28 mouse cellular contexts compared by ENCODE assay signal in the genomic region with DNA sequence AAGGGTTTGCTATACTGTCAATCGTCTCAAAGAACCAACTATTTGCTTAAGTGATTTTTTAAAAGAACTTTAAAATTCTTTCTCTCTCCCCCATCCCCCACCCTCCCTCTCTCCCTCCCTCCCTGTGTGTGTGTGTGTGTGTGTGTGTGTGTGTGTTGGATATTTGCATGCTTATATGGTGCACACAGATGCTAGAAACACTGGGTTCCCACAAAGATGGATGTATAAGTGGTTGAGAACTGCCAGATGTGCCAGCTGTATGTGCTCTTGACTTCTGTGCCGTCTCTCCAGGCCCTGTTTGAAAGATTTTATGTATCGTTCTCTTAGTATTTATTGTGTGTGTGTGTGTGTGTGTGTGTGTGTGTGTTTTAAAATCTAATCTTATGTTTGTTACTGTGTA. TPM values are rescaled to one million over a fixed set of nuclear protein-coding genes. Genes with fewer than 3 reads are reported as not detected.
DNase-seq lines count a peak whose midpoint lies in the region; ATAC-seq and TF ChIP-seq lines count a peak whose summit lies in the region.
"Had no signal": no experiment of that assay in that cellular context is flagged by ENCODE, and none has a peak within 500 bp of the region (broad histone marks: within the 10 kb centered on the region; RNA-seq: fewer than 3 reads in every experiment).

No protein-coding gene starts in this region.

- peak; percentile 40; the same call in 1 of the 2 replicates for ATAC-seq in midbrain, embryonic 11.5 days (ENCODE audit: low FRiP score)
- peak; percentile 42 for ATAC-seq in forebrain, postnatal 0 days
- peak; percentile 18; the same call in 1 of the 2 replicates for ATAC-seq in hindbrain, postnatal 0 days
- peak; percentile 45; the same call in 1 of the 2 replicates for ATAC-seq in midbrain, postnatal 0 days (ENCODE audit: low FRiP score)
- ATAC-seq: intestine, embryonic 15.5 days had no signal

- H3K4me1 ChIP-seq in midbrain, embryonic 11.5 days (ENCODE audit: control insufficient read depth, insufficient read depth, low read length), result peaks cover 3% of the 10 kb centered on the region; the same call in 1 of the 2 replicates
- H3K4me1 ChIP-seq in midbrain, embryonic 10.5 days, result peaks cover 13% of the 10 kb centered on the region
- peaks cover 14% of the 10 kb centered on the region; the same call in 1 of the 2 replicates for H3K4me1 ChIP-seq in forebrain, postnatal 0 days (ENCODE audit: insufficient read depth)
- 0 out of 2 replicates have a peak, but pooled peaks cover 4% of the 10 kb centered on the region for H3K4me1 ChIP-seq in hindbrain, postnatal 0 days (ENCODE audit: insufficient read depth, low read length)
- peaks cover 9% of the 10 kb centered on the region for H3K4me1 ChIP-seq in midbrain, postnatal 0 days (ENCODE audit: insufficient read depth, low read length)
- H3K4me1 ChIP-seq: embryonic facial prominence, embryonic 15.5 days; intestine, embryonic 15.5 days had no signal

- no peak overlapping the region for H3K27ac ChIP-seq in midbrain, embryonic 11.5 days (ENCODE audit: low read depth, low read length)
- no peak overlapping the region for H3K27ac ChIP-seq in midbrain, embryonic 10.5 days (replicated peaks)
- peak overlapping the region; percentile 79 for H3K27ac ChIP-seq in forebrain, postnatal 0 days (ENCODE audit: low read depth, low read length)
- H3K27ac ChIP-seq in hindbrain, postnatal 0 days, result peak overlapping the region; percentile 22; the same call in 1 of the 2 replicates
- H3K27ac ChIP-seq in midbrain, postnatal 0 days (ENCODE audit: low read depth, low read length), result peak overlapping the region; percentile 60
- H3K27ac ChIP-seq: embryonic facial prominence, embryonic 15.5 days; intestine, embryonic 15.5 days had no signal

- no peak for TF ChIP-seq CTCF in forebrain, postnatal 0 days (IDR thresholded peaks at IDR 0.05; ENCODE audit: low read depth)
- TF ChIP-seq CTCF in hindbrain, postnatal 0 days (IDR thresholded peaks at IDR 0.05; ENCODE audit: low read depth), result no peak
- TF ChIP-seq CTCF in midbrain, postnatal 0 days (IDR thresholded peaks at IDR 0.05), result no peak

- peak; percentile 85 for DNase-seq in midbrain, embryonic 11.5 days (ENCODE audit: low spot score, missing footprints)
- DNase-seq in midbrain, embryonic 10.5 days (ENCODE audit: low spot score), result no peak
- peak; percentile 14 for DNase-seq in forebrain, postnatal 0 days
- DNase-seq in hindbrain, postnatal 0 days (ENCODE audit: low spot score), result no peak
- no peak for DNase-seq in midbrain, postnatal 0 days (ENCODE audit: low spot score)
- DNase-seq in left cerebral cortex, postnatal 25 days (ENCODE audit: low spot score in 2 of 2), result no peak
- DNase-seq in c-Kit-positive CD71-positive TER-119-positive erythroid progenitor cells, embryonic 14.5 days (ENCODE audit: low spot score), result no peak
- DNase-seq in cerebellum, postnatal 4 days (ENCODE audit: low spot score in 2 of 2), result no peak
- DNase-seq: adrenal gland, adult 8-10 months; cerebellum, adult 8-10 months; cerebellum, postnatal 36 days; gastrocnemius, postnatal 14 days; heart, postnatal 4 days; kidney, adult 8-10 months; kidney, postnatal 10 days; lung, postnatal 4 days; thymus, postnatal 25 days had no signal

- WGBS in midbrain, embryonic 11.5 days, result 71% methylated on average over 3 of the region's 3 CpGs
- 75% methylated on average over 3 of the region's 3 CpGs for WGBS in midbrain, embryonic 10.5 days
- 61% methylated on average over 3 of the region's 3 CpGs for WGBS in forebrain, postnatal 0 days
- 67% methylated on average over 3 of the region's 3 CpGs for WGBS in hindbrain, postnatal 0 days
- 58% methylated on average over 3 of the region's 3 CpGs for WGBS in midbrain, postnatal 0 days

- no peaks in the 10 kb centered on the region for H3K36me3 ChIP-seq in midbrain, embryonic 11.5 days (ENCODE audit: control insufficient read depth, insufficient read depth, low read length)
- no peaks in the 10 kb centered on the region for H3K36me3 ChIP-seq in midbrain, embryonic 10.5 days
- no peaks in the 10 kb centered on the region for H3K36me3 ChIP-seq in forebrain, postnatal 0 days (ENCODE audit: insufficient read depth)
- no peaks in the 10 kb centered on the region for H3K36me3 ChIP-seq in hindbrain, postnatal 0 days (ENCODE audit: insufficient read depth, low read length)
- H3K36me3 ChIP-seq in midbrain, postnatal 0 days (ENCODE audit: insufficient read depth, low read length), result no peaks in the 10 kb centered on the region
- H3K36me3 ChIP-seq: embryonic facial prominence, embryonic 15.5 days; intestine, embryonic 15.5 days had no signal

- H3K9me3 ChIP-seq in midbrain, embryonic 11.5 days (ENCODE audit: control insufficient read depth, low read length), result no peaks in the 10 kb centered on the region
- no peaks in the 10 kb centered on the region for H3K9me3 ChIP-seq in midbrain, embryonic 10.5 days (replicated peaks)
- no peaks in the 10 kb centered on the region for H3K9me3 ChIP-seq in forebrain, postnatal 0 days (ENCODE audit: low read length)
- H3K9me3 ChIP-seq in hindbrain, postnatal 0 days (ENCODE audit: low read length), result no peaks in the 10 kb centered on the region
- H3K9me3 ChIP-seq in midbrain, postnatal 0 days (ENCODE audit: low read length), result no peaks in the 10 kb centered on the region
- H3K9me3 ChIP-seq: embryonic facial prominence, embryonic 15.5 days; intestine, embryonic 15.5 days had no signal

- intact Hi-C loops in left cerebral cortex, postnatal 25 days (cut with DNase I), result no loop called here

- no peak overlapping the region for H3K4me3 ChIP-seq in midbrain, embryonic 11.5 days (ENCODE audit: low read depth, low read length)
- H3K4me3 ChIP-seq in midbrain, embryonic 10.5 days, result no peak overlapping the region
- no peak overlapping the region for H3K4me3 ChIP-seq in forebrain, postnatal 0 days (ENCODE audit: low read depth, low read length)
- no peak overlapping the region for H3K4me3 ChIP-seq in hindbrain, postnatal 0 days (ENCODE audit: low read length)
- H3K4me3 ChIP-seq in midbrain, postnatal 0 days (ENCODE audit: low read depth, low read length), result no peak overlapping the region
- H3K4me3 ChIP-seq: embryonic facial prominence, embryonic 15.5 days; intestine, embryonic 15.5 days had no signal

- no peak overlapping the region for H3K9ac ChIP-seq in midbrain, embryonic 11.5 days (ENCODE audit: low read length)
- no peak overlapping the region for H3K9ac ChIP-seq in forebrain, postnatal 0 days
- H3K9ac ChIP-seq in hindbrain, postnatal 0 days (replicated peaks; ENCODE audit: low read length), result no peak overlapping the region
- no peak overlapping the region for H3K9ac ChIP-seq in midbrain, postnatal 0 days (replicated peaks; ENCODE audit: low read length, poor library complexity, severe bottlenecking)
- H3K9ac ChIP-seq: embryonic facial prominence, embryonic 15.5 days; intestine, embryonic 15.5 days had no signal

- H3K4me2 ChIP-seq in midbrain, embryonic 11.5 days, result no peak overlapping the region
- H3K4me2 ChIP-seq in forebrain, postnatal 0 days (ENCODE audit: low read depth), result no peak overlapping the region; the same call in 1 of the 2 replicates
- no peak overlapping the region for H3K4me2 ChIP-seq in hindbrain, postnatal 0 days (ENCODE audit: low read depth, low read length)
- H3K4me2 ChIP-seq in midbrain, postnatal 0 days (ENCODE audit: low read depth, low read length, poor library complexity, severe bottlenecking), result no peak overlapping the region
- H3K4me2 ChIP-seq: embryonic facial prominence, embryonic 15.5 days; intestine, embryonic 15.5 days had no signal

- no peaks in the 10 kb centered on the region for H3K27me3 ChIP-seq in midbrain, embryonic 11.5 days (ENCODE audit: control insufficient read depth, insufficient read depth, low read length)
- H3K27me3 ChIP-seq in midbrain, embryonic 10.5 days (ENCODE audit: low read depth, poor library complexity, severe bottlenecking), result no peaks in the 10 kb centered on the region
- H3K27me3 ChIP-seq in forebrain, postnatal 0 days (ENCODE audit: insufficient read depth, low read length), result no peaks in the 10 kb centered on the region
- no peaks in the 10 kb centered on the region for H3K27me3 ChIP-seq in hindbrain, postnatal 0 days (ENCODE audit: insufficient read depth, low read length)
- no peaks in the 10 kb centered on the region for H3K27me3 ChIP-seq in midbrain, postnatal 0 days (ENCODE audit: insufficient read depth, low read length)
- H3K27me3 ChIP-seq: embryonic facial prominence, embryonic 15.5 days; intestine, embryonic 15.5 days had no signal

RNA-seq across cellular contexts. Expression of gene Dhrs2, which starts 17.3 kb away (rescaled TPM):
- polyA plus RNA-seq in midbrain, embryonic 11.5 days (2014; fragmentation: Nextera tagmentation; extraction: Ambion mirVana), result not detected in 2 replicates
- polyA plus RNA-seq in midbrain, embryonic 10.5 days (2016; fragmentation: Nextera tagmentation; extraction: Ambion mirVana), result 0.16 TPM in 1 of 2 replicates, not detected in the other
- 0.31 and 0.67 TPM in 2 replicates for total RNA-seq in forebrain, postnatal 0 days (2014; rRNA removed)
- polyA plus RNA-seq in forebrain, postnatal 0 days (2015; fragmentation: Nextera tagmentation; extraction: Ambion mirVana), result 0.30 and 0.57 TPM in 2 replicates
- total RNA-seq in hindbrain, postnatal 0 days (2014; rRNA removed), result 1.7 TPM in 1 of 2 replicates, not detected in the other
- polyA plus RNA-seq in hindbrain, postnatal 0 days (2015; fragmentation: Nextera tagmentation; extraction: Ambion mirVana), result 1.6 and 2.0 TPM in 2 replicates
- 2.0 TPM in 1 of 2 replicates, not detected in the other for total RNA-seq in midbrain, postnatal 0 days (2014; rRNA removed)
- 0.56 and 0.86 TPM in 2 replicates for polyA plus RNA-seq in midbrain, postnatal 0 days (2015; fragmentation: Nextera tagmentation; extraction: Ambion mirVana)
- total RNA-seq in left cerebral cortex, postnatal 25 days (2021), result not detected
- total RNA-seq: adrenal gland, adult 8-10 months; heart, postnatal 4 days; layer of hippocampus, adult 18-20 months; layer of hippocampus, postnatal 25 days; liver, adult 2 months; MEL had no signal
- polyA plus RNA-seq: C2C12; heart, embryonic 14.5 days; limb, embryonic 11.5 days; liver, adult 2 months; liver, embryonic 16.5 days; spleen, adult 2 months had no signal

Comparison
In these comparisons a context has a peak if more than half of its experiments do, and no peak if none do; other contexts are left out.
1. DNase-seq: peak in midbrain, embryonic 11.5 days (single experiment) and forebrain, postnatal 0 days (single experiment); none in midbrain, embryonic 10.5 days (single experiment), hindbrain, postnatal 0 days (single experiment), midbrain, postnatal 0 days (single experiment), left cerebral cortex, postnatal 25 days (0 of 2), c-Kit-positive CD71-positive TER-119-positive erythroid progenitor cells, embryonic 14.5 days (single experiment) and cerebellum, postnatal 4 days (0 of 2).
2. H3K27ac ChIP-seq: peak in forebrain, postnatal 0 days (single experiment), hindbrain, postnatal 0 days (single experiment) and midbrain, postnatal 0 days (single experiment); none in midbrain, embryonic 11.5 days (single experiment) and midbrain, embryonic 10.5 days (single experiment).
3. Peak in every context shown above with its lines, with median percentiles within 50 percentile points of each other: ATAC-seq.